Mouse (Mus musculus) layer of hippocampus, adult 9-10 months (tissue): ENCODE measurements at regions not wholly inside any gene's neighbourhood (a gene's known extent, or its start where the extent isn't known, plus 50 kb on each side); places are given as distances from the start of the nearest gene placed in this dataset.

Experiments
- DNase-seq: peaks from one replicate; pipeline ENCODE4 v3.0.0; 2022; ENCODE audit warnings: low spot score

- no peak for DNase-seq
Observed at GRCm38 (mm10) chr5:118880546-118880945, 320.1 kb downstream of the Med13l start.

GRCm38 (mm10) chr5:118881886-118882285 is 321.4 kb downstream of the Med13l start:
- no peak for DNase-seq

GRCm38 (mm10) chr5:118888131-118888530 is 327.7 kb downstream of the Med13l start:
- no peak for DNase-seq

GRCm38 (mm10) chr5:118891131-118891530 is 330.7 kb downstream of the Med13l start:
- peak; percentile 35 for DNase-seq

- DNase-seq: no peak
Observed at GRCm38 (mm10) chr5:118908224-118908623, 347.7 kb downstream of the Med13l start.

- no peak for DNase-seq
Observed at GRCm38 (mm10) chr5:118909756-118910155, 349.3 kb downstream of the Med13l start.

- no peak for DNase-seq
Observed at GRCm38 (mm10) chr5:118914191-118914750, 353.8 kb downstream of the Med13l start.

GRCm38 (mm10) chr5:118923357-118923756 is 362.9 kb downstream of the Med13l start:
- DNase-seq: no peak

GRCm38 (mm10) chr5:118929037-118929436 is 368.6 kb downstream of the Med13l start:
- no peak for DNase-seq

- DNase-seq: no peak
Observed at GRCm38 (mm10) chr5:118929990-118930501, 369.6 kb downstream of the Med13l start.

GRCm38 (mm10) chr5:118939336-118940039 is 379.0 kb downstream of the Med13l start:
- no peak for DNase-seq

- DNase-seq: no peak
Observed at GRCm38 (mm10) chr5:118944256-118944655, 383.8 kb downstream of the Med13l start.

GRCm38 (mm10) chr5:118946090-118946489 is 385.6 kb downstream of the Med13l start:
- DNase-seq: peak; percentile 7

GRCm38 (mm10) chr5:118946994-118947393 is 386.5 kb downstream of the Med13l start:
- no peak for DNase-seq

GRCm38 (mm10) chr5:118948119-118948786 is 387.8 kb downstream of the Med13l start:
- no peak for DNase-seq

- no peak for DNase-seq
Observed at GRCm38 (mm10) chr5:118951067-118951466, 390.6 kb downstream of the Med13l start.

- no peak for DNase-seq
Observed at GRCm38 (mm10) chr5:118960521-118961001, 400.1 kb downstream of the Med13l start.

GRCm38 (mm10) chr5:118961091-118961490 is 400.6 kb downstream of the Med13l start:
- DNase-seq: no peak

- no peak for DNase-seq
Observed at GRCm38 (mm10) chr5:118962152-118962551, 401.7 kb downstream of the Med13l start.

GRCm38 (mm10) chr5:118963001-118963400 is 402.5 kb downstream of the Med13l start:
- no peak for DNase-seq

- DNase-seq: no peak
Observed at GRCm38 (mm10) chr5:118966901-118967300, 406.4 kb downstream of the Med13l start.

GRCm38 (mm10) chr5:118967718-118968117 is 407.2 kb downstream of the Med13l start:
- DNase-seq: no peak

GRCm38 (mm10) chr5:118975147-118975546 is 414.7 kb downstream of the Med13l start:
- no peak for DNase-seq
